Mouse (Mus musculus) G1E (cell line): ENCODE results near the gene Npas3. TPM values are rescaled to one million over a fixed set of nuclear protein-coding genes. Genes with fewer than 3 reads are reported as not detected.

Source experiments
- ATAC-seq: 2 replicates; pipeline ENCODE4 v1.8.0; 2016; ENCODE audit warnings: mild to moderate bottlenecking; ENCODE audit not compliant: insufficient number of reproducible peaks, poor library complexity, low FRiP score, severe bottlenecking; ENCODE audit errors: extremely low read depth
- DNase-seq: peaks from one replicate; pipeline ENCODE4 v3.0.0; 2012; ENCODE audit warnings: low spot score
- H3K27me3 ChIP-seq: 2 replicates; pipeline ENCODE4 v1.6.1; 2012; ENCODE audit warnings: mild to moderate bottlenecking, low read length, inconsistent platforms; ENCODE audit not compliant: insufficient read depth
- H3K36me3 ChIP-seq: replicated peaks from 2 replicates; pipeline ENCODE3; 2012; ENCODE audit warnings: mild to moderate bottlenecking, inconsistent platforms
- H3K4me1 ChIP-seq: 2 replicates; pipeline ENCODE4 v1.6.1; 2012; ENCODE audit warnings: low read depth, low read length, inconsistent platforms, mixed read lengths; ENCODE audit not compliant: insufficient read depth
- H3K4me3 ChIP-seq: 2 replicates; pipeline ENCODE4 v1.5.1; 2012; ENCODE audit warnings: low read depth, mild to moderate bottlenecking, inconsistent platforms, low read length, moderate library complexity, mixed read lengths
- H3K9me3 ChIP-seq: replicated peaks from 2 replicates; pipeline ENCODE4 v1.6.1; 2012; ENCODE audit warnings: inconsistent platforms
- CTCF ChIP-seq: IDR thresholded peaks from 2 replicates; pipeline ENCODE4 v1.5.1; 2012; ENCODE audit warnings: low read depth, low read length, inconsistent platforms, mixed read lengths
- GATA1 ChIP-seq: IDR thresholded peaks from 2 replicates; pipeline ENCODE4 v1.6.1; 2012; ENCODE audit warnings: borderline replicate concordance, low read length, inconsistent platforms, mixed read lengths
- GATA2 ChIP-seq: IDR thresholded peaks from 2 replicates; pipeline ENCODE4 v1.6.1; 2012; ENCODE audit warnings: low read depth, low read length, inconsistent platforms, borderline replicate concordance
- POLR2AphosphoS5 ChIP-seq: IDR thresholded peaks from 2 replicates; pipeline ENCODE4 v1.6.1; 2012; ENCODE audit warnings: low read depth, low read length, inconsistent platforms; ENCODE audit not compliant: insufficient replicate concordance
- TAL1 ChIP-seq: conservative IDR thresholded peaks from 2 replicates; pipeline ENCODE4 v1.6.1; 2012; ENCODE audit warnings: low read depth, low read length, inconsistent platforms, mixed read lengths
- polyA plus RNA-seq: library from polyadenylated mRNA; stranded (reverse); fragments of >175 nt; gene quantifications from 2 replicates; pipeline ENCODE4 v1.2.3, GENCODE M21; 2012
- total RNA-seq, 2 experiments: library from RNA; stranded (forward) in 1 of 2; stranded (reverse) in 1 of 2; fragments of 200-1000 nt in 1 of 2; fragments of >200 nt in 1 of 2; fragmentation: Nextera tagmentation in 1 of 2; gene quantifications; 2 replicates each; pipeline ENCODE4 v1.2.3; 2014 to 2017

Npas3 gene
- total and polyA plus RNA-seq, 3 experiments, result 0.11 TPM; not detected in 2

- no peak for DNase-seq
- TF ChIP-seq POLR2AphosphoS5 (no peak), GATA1 (no peak), GATA2 (no peak), CTCF (no peak), TAL1 (no peak)
- Histone ChIP-seq H3K27me3 (no peaks in the 10 kb centered on the region), H3K9me3 (peaks cover 32% of the 10 kb centered on the region), H3K36me3 (no peaks in the 10 kb centered on the region), H3K4me3 (no peak overlapping the region), H3K4me1 (no peaks in the 10 kb centered on the region)
- no peak for ATAC-seq
Observed at GRCm38 (mm10) chr12:53876693-53877092, 628.2 kb downstream of the Npas3 start.

- ATAC-seq (no peak), DNase-seq (no peak)
- Histone ChIP-seq H3K27me3 (no peaks in the 10 kb centered on the region), H3K9me3 (peaks cover 33% of the 10 kb centered on the region), H3K4me3 (no peak overlapping the region), H3K36me3 (no peaks in the 10 kb centered on the region), H3K4me1 (no peaks in the 10 kb centered on the region)
- TF ChIP-seq TAL1, result no peak
- no peak for TF ChIP-seq GATA1
- TF ChIP-seq CTCF, result no peak
- no peak for TF ChIP-seq GATA2
- no peak for TF ChIP-seq POLR2AphosphoS5
Observed at GRCm38 (mm10) chr12:53881684-53882083, 633.2 kb downstream of the Npas3 start.

- no peak for ATAC-seq
- no peak for DNase-seq
- H3K27me3 ChIP-seq, result no peaks in the 10 kb centered on the region
Observed at GRCm38 (mm10) chr12:53882863-53883262, 634.4 kb downstream of the Npas3 start.

GRCm38 (mm10) chr12:53888624-53889023 is 640.1 kb downstream of the Npas3 start:
- H3K4me1 ChIP-seq, result no peaks in the 10 kb centered on the region
- no peaks in the 10 kb centered on the region for H3K27me3 ChIP-seq
- no peak overlapping the region for H3K4me3 ChIP-seq
- no peak for DNase-seq
- H3K36me3 ChIP-seq, result no peaks in the 10 kb centered on the region
- no peak for TF ChIP-seq TAL1
- TF ChIP-seq GATA2, result no peak
- no peak for TF ChIP-seq GATA1
- TF ChIP-seq CTCF, result no peak
- TF ChIP-seq POLR2AphosphoS5, result no peak
- peaks cover 42% of the 10 kb centered on the region for H3K9me3 ChIP-seq
- no peak for ATAC-seq

More at GRCm38 (mm10) chr12:53882863-53883262, 634.4 kb downstream of the Npas3 start:
- TF ChIP-seq GATA1 (no peak), TAL1 (no peak), CTCF (no peak), POLR2AphosphoS5 (no peak), GATA2 (no peak)
- Histone ChIP-seq H3K9me3 (peaks cover 44% of the 10 kb centered on the region), H3K4me1 (no peaks in the 10 kb centered on the region), H3K4me3 (no peak overlapping the region), H3K36me3 (no peaks in the 10 kb centered on the region)

- no peak overlapping the region for H3K4me3 ChIP-seq
- ATAC-seq (no peak), DNase-seq (no peak)
- no peaks in the 10 kb centered on the region for H3K27me3 ChIP-seq
- no peak for TF ChIP-seq POLR2AphosphoS5
- TF ChIP-seq TAL1, result no peak
- TF ChIP-seq GATA1, result no peak
- TF ChIP-seq CTCF, result no peak
- no peak for TF ChIP-seq GATA2
- no peaks in the 10 kb centered on the region for H3K4me1 ChIP-seq
- H3K9me3 ChIP-seq, result peaks cover 13% of the 10 kb centered on the region
- no peaks in the 10 kb centered on the region for H3K36me3 ChIP-seq
Observed at GRCm38 (mm10) chr12:53895909-53896308, 647.4 kb downstream of the Npas3 start.

GRCm38 (mm10) chr12:53908761-53909160 is 660.3 kb downstream of the Npas3 start:
- no peak for ATAC-seq
- Histone ChIP-seq H3K27me3 (no peaks in the 10 kb centered on the region), H3K9me3 (peaks cover 56% of the 10 kb centered on the region), H3K36me3 (no peaks in the 10 kb centered on the region), H3K4me1 (no peaks in the 10 kb centered on the region), H3K4me3 (no peak overlapping the region)
- DNase-seq, result no peak
- TF ChIP-seq GATA1 (no peak), GATA2 (no peak), TAL1 (no peak), POLR2AphosphoS5 (no peak), CTCF (no peak)

GRCm38 (mm10) chr12:53910192-53910591 is 661.7 kb downstream of the Npas3 start:
- no peaks in the 10 kb centered on the region for H3K36me3 ChIP-seq
- DNase-seq, result no peak
- no peak for ATAC-seq
- peaks cover 57% of the 10 kb centered on the region for H3K9me3 ChIP-seq
- H3K27me3 ChIP-seq, result no peaks in the 10 kb centered on the region
- H3K4me1 ChIP-seq, result no peaks in the 10 kb centered on the region
- H3K4me3 ChIP-seq, result no peak overlapping the region
- TF ChIP-seq GATA1, result no peak
- no peak for TF ChIP-seq GATA2
- no peak for TF ChIP-seq POLR2AphosphoS5
- TF ChIP-seq CTCF, result no peak
- TF ChIP-seq TAL1, result no peak
